Mouse (Mus musculus) spleen, postnatal 14 days (tissue): ENCODE measurements around the gene Gypa.

Experiments used
- DNase-seq, 2 experiments: peaks; one replicate each; pipeline ENCODE4 v3.0.0; 2021 to 2022; ENCODE audit warnings: low spot score in 2 of 2

Gene Gypa

DNA sequence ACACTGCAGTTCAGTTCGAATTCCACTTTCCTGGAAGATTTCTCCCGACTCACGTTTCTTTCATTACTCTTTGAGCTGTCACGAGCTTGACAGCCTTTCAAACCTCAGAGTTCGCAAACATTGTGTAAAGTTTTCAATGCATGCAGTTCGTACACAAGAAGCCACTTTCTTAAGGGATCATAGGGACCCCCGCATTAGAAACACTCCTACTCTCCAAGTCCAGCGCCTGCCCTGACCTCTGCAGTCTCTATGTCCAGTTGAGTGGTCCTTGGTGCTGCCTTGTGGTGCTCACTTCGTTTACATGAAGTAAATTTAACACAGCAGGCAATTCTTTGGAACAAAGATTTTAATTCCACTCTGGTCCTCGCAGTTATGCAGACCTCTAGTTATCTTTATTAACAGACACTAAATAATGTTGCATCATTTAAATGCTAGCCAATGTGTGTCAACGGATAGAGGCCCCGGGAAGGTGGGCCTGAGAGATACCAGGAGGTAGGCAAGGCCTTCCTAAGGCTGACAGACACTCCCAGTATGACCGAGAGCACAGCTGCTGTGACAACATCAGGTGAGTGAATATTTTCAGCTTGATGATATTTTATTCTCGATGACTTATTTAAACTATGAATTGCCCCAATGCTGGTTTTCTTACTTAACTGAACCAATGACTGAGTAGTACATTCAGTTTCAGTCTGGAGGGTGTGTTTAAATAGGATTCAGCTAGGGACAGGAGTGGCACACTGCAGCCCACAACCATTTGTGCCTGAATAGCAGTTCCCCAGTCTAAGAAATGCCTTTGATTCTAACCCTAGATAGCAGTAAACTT, at the start of gene Gypa:
Gene Gypa (plus strand): TSS at position 259 of the 823 bp plus-strand sequence.
- DNase-seq, result peak; percentile 59 to 64

DNA sequence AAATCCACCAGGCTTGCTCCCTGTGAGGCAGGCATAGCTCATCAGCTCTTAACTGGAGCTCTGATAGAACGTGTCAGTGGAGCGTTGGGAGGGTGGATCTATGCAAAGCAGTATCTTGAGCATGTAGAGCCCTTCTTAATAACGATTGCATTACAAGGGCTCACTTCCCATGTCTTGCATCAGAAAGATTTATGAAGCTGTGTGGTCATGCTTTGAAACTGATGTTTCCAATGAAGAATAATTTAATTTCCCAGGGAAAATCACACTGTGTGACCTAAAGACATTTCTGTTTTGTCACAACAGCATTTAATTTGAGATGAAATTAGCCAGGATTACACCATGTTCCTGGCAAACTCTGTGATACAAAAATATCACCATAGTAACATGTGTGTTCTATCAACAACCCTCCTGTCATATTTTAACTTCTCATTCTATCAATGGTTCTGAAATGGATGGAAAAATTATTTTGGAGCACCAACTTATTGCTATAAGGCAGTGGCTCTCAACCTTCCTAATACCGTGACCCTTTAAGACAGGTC, 49.0 kb upstream of the Gypa start:
- DNase-seq, result no peak

DNA sequence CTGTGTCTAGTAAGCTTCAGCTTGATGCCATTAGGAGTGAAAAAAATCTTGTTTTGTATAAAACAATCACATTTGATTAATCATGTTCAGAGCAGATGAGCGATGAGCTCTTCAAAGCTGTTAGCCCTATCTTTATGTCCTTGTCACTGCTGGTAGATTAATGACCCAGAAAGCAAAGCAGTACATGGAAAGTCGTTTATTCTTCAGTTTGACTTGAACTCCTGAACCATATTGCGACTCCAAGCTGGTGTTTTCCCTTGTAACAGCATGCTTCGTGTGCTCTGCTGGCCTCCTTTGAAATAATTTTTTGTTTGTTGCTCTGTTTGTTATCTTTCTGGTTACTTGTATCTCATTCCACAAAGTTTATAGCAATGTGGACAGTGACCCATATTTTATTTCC, 46.4 kb upstream of the Gypa start:
- no peak for DNase-seq

DNA sequence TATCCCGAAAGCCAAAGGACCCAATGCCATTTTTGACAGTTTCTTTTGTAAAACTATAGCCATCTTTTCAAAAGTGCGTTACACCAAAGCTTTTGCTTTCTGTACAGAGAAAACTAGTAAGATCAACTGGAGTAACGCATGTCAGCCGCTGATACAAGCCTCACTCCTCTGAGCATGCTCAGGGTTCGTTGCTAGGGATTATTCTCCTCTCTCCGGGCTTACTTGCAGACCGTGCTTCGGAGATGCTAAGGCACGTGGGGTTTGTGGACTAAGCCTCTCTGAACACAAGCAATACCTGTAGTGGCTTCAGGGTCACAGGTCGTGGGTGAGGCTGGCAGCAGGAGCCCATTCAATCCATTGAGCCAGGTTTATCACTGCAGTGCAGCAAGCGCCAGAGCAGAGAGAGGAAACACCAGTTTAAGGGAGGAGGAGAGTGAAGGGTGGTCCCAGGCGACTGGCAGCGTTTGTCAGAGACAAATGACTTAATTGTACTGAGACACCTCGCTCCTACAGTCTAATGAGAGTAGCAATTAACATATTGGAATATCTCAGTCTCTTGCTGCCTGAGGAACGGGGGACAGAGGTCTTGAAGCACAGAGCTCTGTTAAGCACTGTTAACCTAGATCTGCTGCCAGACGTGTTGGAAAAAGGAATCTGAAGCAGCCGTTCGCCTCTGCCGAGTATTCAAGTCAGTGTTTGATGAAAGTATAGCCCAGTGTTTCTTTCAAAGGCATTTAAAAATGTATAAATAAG, 41.5 kb upstream of the Gypa start:
- no peak for DNase-seq

DNA sequence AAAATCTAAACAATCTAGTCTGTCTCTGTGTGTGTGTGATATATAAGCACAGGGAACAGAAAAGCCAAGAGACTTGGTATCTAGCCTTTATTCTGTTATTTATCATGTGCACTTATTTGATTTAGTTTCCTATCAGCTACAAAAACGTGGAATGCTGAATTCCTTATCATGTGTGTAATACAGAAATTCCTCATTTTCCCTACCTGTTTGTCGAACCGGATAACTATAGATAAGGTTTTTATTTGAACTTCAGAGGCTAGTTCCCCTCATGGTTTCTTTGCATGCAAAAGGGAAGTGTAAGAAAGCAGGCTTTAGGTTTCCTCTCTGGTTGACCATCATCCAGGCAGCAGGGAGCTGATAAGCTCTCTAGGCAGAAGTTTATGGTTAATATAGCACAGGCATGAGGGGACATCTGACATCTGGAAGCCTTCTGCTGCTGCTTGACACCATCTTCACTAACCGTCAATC, 30.1 kb upstream of the Gypa start:
- no peak for DNase-seq

DNA sequence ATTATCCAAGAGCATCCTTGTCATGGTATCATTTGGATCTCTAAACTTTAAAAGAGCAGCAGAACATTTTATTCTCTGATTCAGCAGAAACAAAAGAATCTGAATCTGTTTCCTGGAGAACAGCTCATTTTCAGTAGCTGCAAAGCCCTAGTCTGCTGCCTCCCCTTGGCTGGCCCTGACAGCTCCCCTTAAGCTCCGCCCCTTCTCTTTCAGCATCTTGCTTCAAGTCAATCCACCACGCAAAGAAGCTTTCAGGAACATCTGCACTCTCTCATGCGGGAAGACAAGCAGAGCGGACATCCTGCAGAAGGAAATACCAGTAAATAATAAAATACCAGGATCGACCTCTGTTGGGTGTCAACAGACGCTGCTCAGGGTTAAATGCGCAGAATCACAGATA, 18.6 kb upstream of the Gypa start:
- no peak for DNase-seq

DNA sequence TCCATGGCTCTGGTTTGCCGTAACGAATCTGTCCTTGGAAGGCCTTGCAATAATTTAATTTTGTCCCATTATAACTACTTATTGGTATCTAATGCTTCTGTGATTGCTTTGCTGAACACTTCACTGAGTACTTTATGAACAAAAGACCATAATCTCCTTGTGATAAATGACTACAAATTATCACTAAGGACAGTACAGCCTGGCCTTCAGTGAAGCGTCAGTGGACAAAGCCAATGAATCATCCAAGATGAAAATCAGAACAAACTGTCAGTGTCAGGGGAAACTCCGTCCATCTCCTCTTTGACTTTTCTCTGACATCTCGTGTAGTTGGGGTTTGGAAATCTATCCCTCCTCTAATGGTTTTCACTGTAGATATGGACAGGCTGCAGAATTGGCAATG, 15.4 kb upstream of the Gypa start:
- no peak for DNase-seq

DNA sequence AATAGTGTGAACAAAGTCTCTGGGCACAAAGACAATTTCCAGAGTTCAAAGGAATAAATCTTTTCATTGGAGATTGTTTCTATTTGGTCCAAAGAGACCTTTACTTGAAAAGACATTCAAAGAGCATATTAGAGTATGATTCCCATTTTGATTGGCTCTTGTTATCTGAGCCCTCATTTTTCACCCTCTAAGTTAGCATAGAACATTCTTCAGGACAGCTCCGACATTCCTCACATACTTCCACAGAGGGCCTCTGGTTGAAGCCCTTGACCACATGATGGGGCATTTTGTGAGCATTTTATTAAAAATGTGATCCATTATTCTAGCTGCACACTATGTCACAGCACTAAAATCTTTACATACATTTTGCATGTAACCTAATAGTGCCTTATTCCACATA, 14.5 kb upstream of the Gypa start:
- no peak for DNase-seq

DNA sequence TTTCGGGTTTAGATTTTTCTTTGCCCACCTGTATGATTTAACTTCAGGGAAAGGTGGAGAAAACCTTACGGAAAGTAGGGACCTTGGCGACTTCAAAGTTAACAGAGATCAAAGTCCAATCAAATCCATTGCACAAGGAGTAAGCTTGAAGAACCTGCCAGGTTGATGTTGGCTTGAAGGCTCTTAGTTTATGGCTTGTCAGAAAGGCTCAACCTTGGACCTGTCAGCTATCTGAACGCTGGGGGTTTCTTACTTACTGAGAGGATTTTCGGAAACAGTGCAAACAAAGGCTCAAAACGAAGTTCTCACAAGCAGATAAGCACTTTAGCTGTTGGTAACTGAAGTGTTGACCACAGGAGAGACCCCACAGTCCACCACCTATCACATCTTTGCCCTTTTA, 11.4 kb upstream of the Gypa start:
- DNase-seq, result no peak

DNA sequence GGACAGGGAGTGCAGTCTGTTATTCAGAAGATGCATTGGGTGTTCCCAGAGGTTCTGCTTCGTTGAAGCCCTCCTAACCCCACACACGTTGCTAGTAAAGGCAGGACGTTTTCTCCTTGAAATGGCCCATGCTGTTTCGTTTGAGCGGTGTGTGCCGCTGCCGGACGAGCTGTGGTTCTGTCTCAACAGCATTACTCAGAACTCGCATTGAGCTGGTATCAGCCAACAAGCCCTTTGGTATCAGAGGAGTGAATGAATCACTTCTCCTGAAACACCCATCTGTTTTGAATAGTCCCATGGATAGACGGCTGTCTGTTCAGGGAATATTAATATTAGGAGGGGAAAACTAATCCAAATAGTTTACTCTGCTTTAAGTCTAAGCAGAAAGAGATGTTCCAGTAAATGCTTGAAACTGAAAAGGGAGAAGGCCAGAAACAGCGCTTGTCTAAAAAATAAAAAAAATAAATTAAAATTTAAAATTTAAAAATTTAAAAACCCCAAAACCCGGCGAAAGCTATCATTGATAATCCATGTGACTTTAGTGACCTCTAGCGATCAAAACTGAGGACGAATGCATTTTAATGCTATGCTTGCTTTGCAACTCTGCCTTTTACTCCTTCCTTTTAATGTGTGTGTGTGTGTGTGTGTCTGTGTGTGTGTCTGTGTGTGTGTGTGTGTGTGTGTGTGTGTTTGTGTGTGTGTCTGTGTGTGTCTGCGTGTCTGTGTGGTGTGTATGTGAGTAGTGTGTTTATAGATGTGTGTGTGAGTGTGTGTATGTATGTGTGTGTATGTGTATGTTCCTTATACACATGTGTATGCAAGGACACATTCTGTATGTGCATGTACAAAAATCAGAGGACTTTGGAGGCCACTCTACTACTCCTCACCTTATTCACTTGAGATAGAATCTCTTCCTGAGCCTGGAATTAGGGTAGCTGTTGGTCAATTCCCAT, 10.5 kb upstream of the Gypa start:
- no peak for DNase-seq

DNA sequence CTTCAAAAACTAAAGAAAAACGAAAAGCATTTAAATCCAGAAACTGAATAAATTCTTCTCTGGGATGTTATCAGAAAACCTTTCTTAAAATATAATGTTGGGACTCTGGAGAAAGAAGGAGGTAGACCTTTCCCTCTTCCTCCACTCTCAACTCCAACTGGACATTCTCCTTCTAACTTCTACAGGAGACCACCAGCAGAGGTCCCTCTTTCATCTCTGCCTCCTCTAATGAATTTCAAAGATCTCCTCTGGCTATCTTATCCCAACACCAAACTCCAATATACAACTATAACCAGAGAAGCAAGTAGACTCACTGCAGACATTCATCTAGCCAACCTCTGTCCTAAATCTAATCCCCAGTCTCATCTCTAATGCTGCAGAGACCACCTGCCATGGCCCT, 2.0 kb upstream of the Gypa start:
- DNase-seq, result no peak

DNA sequence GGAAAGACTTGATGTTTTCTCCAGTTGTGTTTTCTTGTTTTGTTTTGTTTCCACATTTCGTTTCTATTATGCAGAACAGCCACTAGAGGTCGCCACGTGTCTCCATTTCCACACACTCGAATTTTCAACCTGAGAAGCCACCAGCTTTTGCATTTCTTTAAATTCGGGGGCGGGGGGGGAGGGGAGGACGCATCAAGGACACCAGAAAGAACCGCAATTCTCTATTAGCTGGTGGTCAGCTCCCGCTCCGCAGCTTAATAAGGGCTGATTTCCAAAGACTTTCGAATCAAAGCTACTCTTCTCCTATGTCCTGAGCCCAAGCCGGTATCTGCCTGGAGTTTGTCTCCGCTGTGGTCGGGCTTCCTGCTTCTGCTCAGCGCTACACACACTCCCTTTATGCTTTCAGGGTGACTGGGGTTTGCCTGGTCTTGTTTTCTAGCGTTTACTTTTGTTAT, 567 bp upstream of the Gypa start:
- peak; percentile 40 to 61 for DNase-seq

DNA sequence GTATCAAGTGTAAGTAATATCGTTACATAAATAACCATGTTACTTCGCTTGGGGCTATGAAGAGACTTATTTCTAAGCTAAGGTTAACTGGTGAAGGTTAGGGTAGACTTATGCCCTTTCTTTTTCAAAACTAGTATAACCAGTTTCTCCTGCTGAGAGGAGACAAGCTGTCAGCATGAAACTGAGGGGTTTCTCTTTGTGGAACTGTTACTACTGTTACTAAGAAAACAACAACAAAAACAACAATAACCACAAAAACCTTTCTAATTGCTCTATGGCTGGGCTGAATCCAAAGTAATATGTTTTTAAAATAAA, 722 bp downstream of the Gypa start:
- no peak for DNase-seq

DNA sequence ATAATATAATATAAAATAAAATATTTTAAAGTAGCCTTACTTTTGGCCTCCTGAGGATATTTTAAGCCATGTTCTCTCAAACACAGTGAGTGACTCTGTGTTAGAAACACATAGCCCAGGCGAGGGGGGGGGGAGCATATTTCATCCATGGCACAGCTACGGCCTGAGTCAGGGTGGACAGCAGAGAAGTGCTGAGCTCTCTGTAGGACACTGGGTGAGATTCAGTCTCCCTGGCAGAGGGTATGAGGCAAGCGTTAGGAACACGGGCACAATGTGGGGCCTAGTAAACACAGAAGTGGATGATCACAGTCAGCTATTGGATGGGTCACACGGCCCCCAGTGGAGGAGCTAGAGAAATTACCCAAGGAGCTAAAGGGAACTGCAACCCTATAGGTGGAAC, 1.2 kb downstream of the Gypa start:
- DNase-seq, result no peak

DNA sequence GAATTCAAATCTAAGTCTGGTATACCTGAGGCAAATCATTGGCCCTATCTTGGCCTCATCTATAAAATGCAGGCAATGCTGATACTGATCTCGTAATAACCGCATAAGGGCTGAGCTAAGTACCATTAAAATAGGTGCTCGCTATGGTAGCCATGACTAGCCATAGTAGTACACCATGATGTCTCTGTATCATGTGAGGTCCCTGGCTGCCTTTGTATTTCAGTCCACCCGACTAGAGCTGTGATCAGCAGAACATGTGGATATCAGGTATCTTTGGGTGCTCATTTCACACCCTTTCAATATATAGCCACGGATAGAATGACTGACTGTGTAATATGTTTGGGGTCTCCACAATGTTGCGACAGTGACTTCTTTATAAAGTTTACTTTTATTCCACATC, 1.9 kb downstream of the Gypa start:
- DNase-seq, result no peak

DNA sequence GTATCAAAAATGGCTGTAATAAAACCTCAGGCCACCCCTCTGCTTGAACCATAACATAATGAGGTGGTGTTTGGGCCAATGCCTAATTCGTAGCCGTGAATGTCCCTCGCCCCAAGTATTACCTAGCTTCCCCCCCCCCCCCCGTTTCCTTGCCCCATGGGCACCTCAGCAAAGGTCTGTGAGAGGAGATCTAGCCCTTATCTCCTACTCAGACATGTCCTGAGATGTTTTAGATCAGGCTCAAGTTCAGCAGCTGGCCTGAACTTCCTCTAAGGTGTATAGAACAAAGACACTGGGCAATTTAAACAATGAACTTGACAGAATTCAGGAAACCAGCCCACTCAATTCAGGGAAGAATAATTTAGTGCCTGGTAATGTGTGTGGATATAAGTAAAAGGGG, 3.7 kb downstream of the Gypa start:
- no peak for DNase-seq

DNA sequence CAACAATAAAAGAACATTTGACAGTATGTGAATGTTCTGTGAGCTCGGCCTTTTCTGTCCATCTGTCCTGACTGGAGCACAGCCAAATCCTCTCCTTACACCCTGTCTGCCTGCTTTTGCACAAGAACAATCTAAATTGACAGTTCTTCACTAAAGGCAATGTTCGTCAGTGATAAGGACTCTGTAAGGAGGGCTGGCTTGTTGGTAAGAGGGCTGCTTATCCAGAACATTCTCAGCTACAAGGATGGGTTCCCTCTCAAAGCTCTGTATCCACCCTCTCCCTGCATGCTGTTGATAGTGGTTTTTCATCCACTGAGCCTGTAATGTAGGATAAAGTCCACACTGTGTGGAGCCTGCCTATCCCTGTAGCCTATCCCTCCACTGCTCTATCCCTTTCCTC, 6.7 kb downstream of the Gypa start:
- peak; percentile 24 to 43 for DNase-seq

DNA sequence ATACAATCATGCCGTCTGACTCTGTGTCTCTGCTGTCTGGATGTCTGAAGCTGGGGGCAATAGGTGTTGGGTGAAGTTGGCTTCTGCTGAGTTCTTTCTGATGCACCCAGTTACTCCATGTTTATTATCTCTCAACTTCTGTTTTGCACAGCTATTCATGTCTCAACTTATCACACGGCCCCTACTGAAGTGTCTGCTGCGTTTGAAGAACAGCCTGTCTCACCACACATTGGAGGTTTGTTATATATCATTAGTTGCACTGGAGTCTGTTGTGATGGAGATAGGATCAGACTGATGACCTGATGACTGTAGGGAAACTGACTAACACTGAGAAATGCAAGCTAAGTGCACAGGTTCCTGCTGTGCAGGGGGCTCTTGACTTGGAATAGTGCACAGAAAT, 7.2 kb downstream of the Gypa start:
- no peak for DNase-seq

DNA sequence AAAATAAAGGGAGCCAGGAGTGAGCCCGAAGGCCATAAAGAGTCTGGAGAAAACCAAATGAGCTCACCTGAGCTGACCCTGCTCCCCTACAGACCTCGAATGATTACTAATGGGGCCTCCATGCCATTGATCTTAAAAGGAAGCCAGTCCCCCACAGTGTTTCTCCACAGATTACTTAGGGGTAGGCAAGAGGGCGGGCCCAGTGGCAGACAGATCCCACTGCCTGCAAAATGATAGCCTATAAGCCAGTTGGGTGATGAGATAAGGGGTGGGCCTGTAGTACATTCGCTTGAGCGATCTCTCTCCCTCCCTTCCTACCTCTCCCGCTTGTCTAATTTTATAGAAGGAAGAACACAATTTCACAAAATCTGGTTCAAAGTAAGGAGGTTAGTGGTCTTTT, 7.7 kb downstream of the Gypa start:
- DNase-seq, result peak in 1 of 2 experiments; percentile 23

DNA sequence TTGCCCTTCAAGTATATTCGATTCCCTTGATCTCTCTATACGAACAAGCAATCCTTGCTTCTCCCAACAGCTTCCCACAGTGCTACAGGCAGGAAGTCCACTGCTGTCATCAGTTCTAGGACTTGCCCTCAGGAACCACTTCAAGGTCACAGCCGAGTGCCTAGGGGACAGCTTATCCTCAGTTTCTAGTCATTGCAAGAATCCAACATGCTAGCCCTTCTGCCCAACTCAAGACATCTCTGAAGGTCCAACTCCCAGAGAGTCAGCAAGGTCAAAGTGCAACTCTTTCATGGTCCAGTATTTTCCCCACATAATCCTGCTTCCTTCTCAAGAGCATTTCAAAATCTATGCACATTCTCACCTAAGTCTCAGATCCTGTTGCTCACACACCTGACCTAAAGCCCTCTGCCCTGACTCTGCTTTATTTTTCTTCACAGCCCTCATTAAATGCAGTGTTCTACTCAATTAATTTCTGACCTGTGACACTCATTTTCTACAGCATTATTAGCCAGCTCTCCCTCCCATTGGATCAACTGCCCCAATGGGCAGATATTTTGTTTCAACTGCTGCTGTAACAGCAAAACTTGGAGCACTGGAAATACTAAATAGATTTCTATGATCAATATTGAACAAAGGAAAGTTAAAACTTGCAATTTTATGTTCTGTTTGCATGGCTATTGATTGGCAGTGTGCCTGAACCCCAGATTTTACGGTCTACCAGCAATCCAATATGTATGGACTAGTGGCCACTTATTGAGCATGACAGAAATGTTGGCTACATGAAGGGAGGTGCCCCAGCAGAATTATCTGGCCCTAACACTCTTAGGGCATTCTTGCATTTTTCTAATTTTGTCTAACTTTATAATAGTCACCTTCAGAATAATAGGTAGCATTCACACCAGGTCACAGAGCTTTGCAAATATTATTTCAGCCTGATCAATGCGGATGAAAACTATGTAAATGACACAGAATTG, 33.1 kb downstream of the Gypa start:
- no peak for DNase-seq

DNA sequence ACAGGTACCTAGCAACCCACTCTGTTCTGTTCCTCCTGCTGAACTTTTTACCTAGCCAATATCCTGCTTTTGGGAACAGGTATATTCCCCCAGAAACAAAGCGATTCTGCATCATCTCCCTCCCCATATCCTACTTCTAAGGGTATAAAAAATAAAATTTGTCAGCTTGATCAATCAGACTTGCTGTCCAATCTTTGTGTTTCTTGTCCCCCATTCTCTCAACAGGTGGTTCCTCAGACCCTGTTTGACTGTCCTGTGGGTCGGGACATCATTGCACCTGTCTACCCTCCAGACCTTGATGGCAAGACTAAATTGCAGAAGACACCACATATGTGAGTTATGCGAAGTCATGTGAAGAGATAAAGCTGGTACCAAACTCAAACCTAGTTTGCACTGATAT, 48.3 kb downstream of the Gypa start:
- DNase-seq, result no peak
